Mouse (Mus musculus): ENCODE measurements at regions not wholly inside any gene's neighbourhood (a gene's known extent, or its start where the extent isn't known, plus 50 kb on each side); places are given as distances from the start of the nearest gene placed in this dataset.
A peak's percentile ranks its signal among the peaks of the same experiment; 100 is the strongest.

DNA sequence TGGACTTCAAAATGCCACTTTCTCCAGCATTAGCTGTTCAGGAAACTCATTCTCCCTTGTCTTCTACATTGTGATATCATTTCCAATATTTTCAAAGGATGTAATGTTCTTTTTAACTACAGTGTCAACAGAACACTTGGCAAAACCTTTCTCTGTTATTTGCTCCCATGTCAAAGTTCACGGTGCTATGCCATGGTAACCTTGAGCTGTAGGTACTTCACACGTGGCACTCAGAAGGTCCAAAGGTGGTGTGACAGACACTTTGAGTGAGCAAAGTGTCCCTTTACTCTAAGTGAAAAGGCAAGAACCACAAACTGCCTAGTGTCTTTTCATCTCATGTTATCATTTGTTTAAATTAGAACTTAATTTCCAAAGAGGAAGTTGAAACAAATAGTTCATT lies 53.3 kb upstream of the Tram2 start:
- DNase-seq (ENCODE audit: low spot score) = no peak

DNA sequence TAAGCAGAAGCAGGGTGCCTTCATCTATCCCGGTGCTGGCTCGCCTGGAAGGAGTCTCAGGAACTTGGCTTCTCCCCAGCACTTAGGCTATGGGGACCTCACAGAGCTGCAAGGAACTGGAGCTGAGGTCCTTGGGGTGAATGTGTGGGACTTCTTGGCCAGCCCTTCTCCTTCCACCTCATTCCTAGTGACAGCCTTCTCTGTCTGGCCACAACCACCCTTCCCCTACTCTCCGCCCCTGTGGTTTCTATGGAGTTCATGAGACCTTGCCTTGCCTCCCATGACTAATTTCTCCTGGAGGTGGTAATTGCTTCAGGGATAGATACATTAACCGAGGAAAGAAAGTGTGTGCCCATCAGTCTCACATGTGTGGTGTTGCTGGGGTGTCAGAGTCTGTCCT lies 67.9 kb upstream of the Tram2 start:
- DNase-seq (ENCODE audit: low spot score) = no peak

DNA sequence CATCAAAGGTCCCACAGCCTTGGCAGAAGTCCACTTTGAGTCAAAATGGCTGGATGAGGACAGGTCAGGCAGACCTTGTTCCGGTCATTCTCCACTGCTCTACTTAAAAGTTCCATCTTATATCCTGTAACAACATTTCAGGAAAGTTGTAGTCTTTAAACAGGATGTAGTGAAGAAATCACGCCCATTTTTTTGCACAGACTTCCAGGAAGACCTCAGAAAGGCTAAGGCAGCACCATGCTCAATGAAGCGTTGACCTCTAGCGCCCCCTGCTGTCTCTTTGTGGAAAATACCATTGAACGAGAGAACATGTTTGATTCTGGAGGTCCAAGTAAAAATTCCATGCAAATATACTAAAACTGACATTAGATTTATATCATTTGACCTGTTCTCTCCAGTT lies 56.6 kb upstream of the Tmem14a start:
- peak; percentile 32 for DNase-seq (ENCODE audit: low spot score)

DNA sequence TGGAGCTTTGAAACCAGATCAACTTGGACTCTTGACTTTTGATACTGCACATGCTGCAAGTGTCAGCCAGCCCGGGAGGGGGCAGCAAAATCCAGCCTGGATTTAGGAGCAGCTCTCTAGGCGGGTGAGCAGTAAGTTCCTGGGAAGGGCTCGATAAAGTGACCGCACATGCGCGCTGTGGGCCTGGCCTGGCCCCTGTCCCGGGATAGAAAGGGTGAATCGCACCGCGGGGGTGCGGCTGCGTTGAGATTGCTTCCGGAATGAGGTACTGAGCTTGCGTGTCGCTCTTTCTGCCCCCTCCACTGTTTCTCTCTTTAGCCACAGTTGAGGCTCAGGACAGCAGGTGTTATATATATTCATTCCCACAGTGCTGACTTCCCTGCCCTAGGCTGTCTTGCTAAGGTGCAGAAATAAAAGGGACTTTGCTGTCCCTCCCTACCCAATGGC lies 52.1 kb upstream of the Tmem14a start:
- DNase-seq (ENCODE audit: low spot score) = peak; percentile 66

DNA sequence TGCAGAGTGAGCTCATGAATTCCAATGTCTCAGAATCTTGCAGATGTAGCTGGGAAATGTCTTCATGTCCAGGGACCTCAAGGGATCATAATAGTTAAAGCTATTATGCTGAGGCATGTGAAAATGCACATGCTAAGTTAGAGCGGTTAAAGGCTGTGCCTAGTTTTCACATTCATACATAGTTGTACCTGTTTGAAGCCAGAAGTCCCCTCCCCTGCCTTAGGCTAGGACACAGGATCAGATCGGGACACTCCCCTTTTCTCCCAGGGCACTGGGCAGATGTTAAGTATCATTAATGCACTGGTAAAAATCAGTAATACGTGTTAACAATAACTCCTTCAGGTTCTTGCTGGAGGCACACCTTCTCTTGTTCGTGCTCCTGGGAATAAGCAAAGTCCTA lies 51.6 kb upstream of the Tmem14a start:
- DNase-seq (ENCODE audit: low spot score) = no peak

Data from urinary bladder, postnatal 10 days (tissue).